Mouse (Mus musculus): ENCODE measurements at regions not wholly inside any gene's neighbourhood (a gene's known extent, or its start where the extent isn't known, plus 50 kb on each side); places are given as distances from the start of the nearest gene placed in this dataset.

DNA sequence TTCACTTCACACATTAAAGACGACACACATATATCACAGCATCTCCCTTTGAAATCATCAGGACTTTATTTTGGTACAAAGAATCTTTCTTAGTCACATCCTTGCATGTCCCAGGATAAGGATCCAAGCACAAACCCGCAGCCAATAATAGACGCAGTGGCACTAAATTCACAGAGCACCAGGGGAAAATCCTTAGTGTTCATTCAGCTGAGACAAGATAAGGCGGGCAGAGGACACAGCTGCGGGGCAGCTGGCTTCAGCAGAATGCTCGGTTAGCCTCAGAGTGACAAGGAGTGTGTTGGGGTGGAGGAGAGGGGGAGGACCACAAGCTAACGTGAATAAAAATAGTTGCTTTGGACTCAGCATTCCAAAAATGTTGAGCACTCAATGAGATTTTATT lies 70.7 kb downstream of the Gm11983 start:
- TF ChIP-seq CTCF (IDR thresholded peaks at IDR 0.05; ENCODE audit: borderline replicate concordance, insufficient read depth, low read depth, low read length): no peak
- no peak for TF ChIP-seq POLR2A (IDR thresholded peaks at IDR 0.05; ENCODE audit: borderline replicate concordance, insufficient read depth, low read length)

All from cerebellum, adult 2 months (tissue).